Mouse (Mus musculus) embryonic fibroblast, embryonic 13.5 days (primary cell): ENCODE measurements at regions not wholly inside any gene's neighbourhood (a gene's known extent, or its start where the extent isn't known, plus 50 kb on each side); places are given as distances from the start of the nearest gene placed in this dataset.

Experiments used
- H3K27ac ChIP-seq: 2 replicates; pipeline ENCODE4 v1.5.1; 2012; ENCODE audit warnings: low read length, control low read depth, inconsistent platforms; ENCODE audit not compliant: insufficient read depth
- H3K4me1 ChIP-seq: 2 replicates; pipeline ENCODE4 v1.6.1; 2011; ENCODE audit warnings: low read length; ENCODE audit not compliant: control insufficient read depth, insufficient read depth
- H3K4me3 ChIP-seq: 2 replicates; pipeline ENCODE4 v1.5.1; 2011; ENCODE audit warnings: mild to moderate bottlenecking, control low read depth, low read length; ENCODE audit not compliant: insufficient read depth
- CTCF ChIP-seq: IDR thresholded peaks from 2 replicates; pipeline ENCODE4 v1.5.1; 2011; ENCODE audit warnings: mild to moderate bottlenecking, control low read depth, low read length, moderate library complexity, borderline replicate concordance; ENCODE audit not compliant: insufficient read depth
- POLR2A ChIP-seq: IDR thresholded peaks from 2 replicates; pipeline ENCODE4 v1.6.1; 2011; ENCODE audit warnings: low read depth, mild to moderate bottlenecking, control low read depth, low read length, moderate library complexity

DNA sequence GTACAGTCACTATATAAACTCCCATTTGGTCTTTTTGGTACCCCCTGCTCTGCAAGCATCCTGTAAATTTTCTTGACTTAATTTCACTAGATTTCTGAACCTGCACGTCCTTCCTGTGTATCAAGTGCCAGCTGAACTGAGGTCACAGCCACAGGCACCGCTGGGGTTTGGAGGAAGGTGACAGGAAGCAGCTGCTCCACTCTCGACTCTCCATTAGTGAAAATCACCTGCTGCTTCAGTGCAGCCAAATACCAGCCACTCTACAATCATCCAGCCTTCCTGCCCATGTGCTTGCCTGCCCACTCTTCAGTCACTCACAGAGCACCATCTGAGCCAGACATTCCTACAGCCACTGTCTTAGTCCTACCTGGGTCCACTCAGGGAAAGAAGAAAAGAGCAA is 364.3 kb upstream of the 2610301B20Rik start:
- no peak for TF ChIP-seq CTCF
- TF ChIP-seq POLR2A, result no peak
- H3K4me3 ChIP-seq, result no peak overlapping the region
- H3K27ac ChIP-seq, result no peak overlapping the region
- no peaks in the 10 kb centered on the region for H3K4me1 ChIP-seq

DNA sequence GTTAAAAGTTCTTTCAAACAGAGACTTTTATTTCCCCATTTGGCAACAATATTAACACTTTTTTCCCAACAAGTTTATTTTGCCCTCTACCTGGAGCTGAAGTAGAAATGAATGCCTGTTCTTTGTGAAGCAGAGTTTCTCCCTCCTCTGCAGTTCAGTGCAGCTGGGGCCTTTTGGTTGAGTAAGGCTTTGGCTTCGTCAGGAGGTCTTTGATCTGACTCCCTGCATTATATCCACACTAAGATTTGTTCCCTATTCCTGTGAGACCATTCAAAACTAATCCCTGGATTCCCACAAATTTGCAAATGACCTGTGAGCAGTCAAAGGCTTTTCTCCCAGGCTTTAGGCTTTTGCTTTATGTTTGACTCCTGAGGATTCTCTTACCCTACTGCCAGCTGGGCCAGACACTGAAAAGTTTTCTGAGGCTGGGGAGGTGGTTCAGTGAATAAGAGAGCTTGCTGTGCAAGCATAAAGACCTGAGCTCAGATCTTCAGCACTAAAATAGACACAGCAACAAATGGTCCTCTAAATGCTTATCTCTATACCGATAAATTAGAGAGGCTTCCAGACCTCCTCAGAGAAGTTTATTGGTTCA is 323.5 kb upstream of the 2610301B20Rik start:
- Histone ChIP-seq H3K4me1 (no peaks in the 10 kb centered on the region), H3K4me3 (no peak overlapping the region), H3K27ac (no peak overlapping the region)
- no peak for TF ChIP-seq POLR2A
- TF ChIP-seq CTCF, result no peak

DNA sequence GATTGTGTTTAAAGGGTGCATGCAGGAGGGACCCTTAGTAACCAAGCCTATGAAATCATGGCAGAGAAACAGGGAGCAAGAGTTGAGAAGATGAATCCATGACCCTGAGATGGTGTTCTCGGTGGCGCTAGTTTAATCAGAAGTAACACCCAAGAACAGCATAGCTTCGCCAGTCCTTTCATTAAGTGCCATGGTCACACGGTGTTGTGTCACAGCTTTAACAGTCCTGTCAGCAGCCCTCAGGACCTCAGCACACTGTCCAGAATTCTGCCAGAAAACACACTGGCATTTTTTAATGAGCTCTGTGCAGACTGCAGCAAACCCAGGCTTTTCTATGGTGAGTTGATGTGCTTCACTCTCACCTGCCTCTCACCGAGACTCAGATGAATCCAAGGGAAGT is 320.6 kb upstream of the 2610301B20Rik start:
- Histone ChIP-seq H3K4me3 (no peak overlapping the region), H3K4me1 (no peaks in the 10 kb centered on the region), H3K27ac (no peak overlapping the region)
- TF ChIP-seq CTCF (no peak), POLR2A (no peak)

GRCm38 (mm10) chr4:10560078-10560477 is 314.2 kb upstream of the 2610301B20Rik start:
- no peaks in the 10 kb centered on the region for H3K4me1 ChIP-seq
- H3K4me3 ChIP-seq, result no peak overlapping the region
- TF ChIP-seq CTCF (no peak), POLR2A (no peak)
- no peak overlapping the region for H3K27ac ChIP-seq

DNA sequence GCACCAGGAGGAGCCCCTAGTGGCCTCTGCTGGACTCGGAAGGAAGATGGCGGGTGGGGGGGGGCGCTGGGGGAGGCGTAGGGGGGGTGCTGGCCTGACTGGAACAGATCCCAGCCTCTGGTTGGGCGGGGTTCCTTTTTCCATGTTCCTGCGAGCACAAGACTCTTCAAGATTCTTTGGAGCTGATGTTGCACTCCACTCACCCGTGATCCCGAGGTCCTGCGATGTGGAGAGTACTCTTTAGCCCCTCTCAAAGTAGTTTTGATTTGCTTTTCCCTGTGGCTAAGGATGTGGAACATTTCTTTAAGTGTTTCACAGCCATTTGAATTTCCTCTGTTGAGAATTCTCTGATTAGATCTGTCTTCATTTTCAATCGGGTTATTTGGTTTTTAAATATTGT is 269.8 kb upstream of the 2610301B20Rik start:
- no peak for TF ChIP-seq POLR2A
- TF ChIP-seq CTCF, result no peak
- Histone ChIP-seq H3K4me3 (no peak overlapping the region), H3K4me1 (no peaks in the 10 kb centered on the region), H3K27ac (no peak overlapping the region)

GRCm38 (mm10) chr4:10607855-10608576 is 266.3 kb upstream of the 2610301B20Rik start:
- Histone ChIP-seq H3K27ac (no peak overlapping the region), H3K4me3 (no peak overlapping the region), H3K4me1 (no peaks in the 10 kb centered on the region)
- TF ChIP-seq CTCF (no peak), POLR2A (no peak)

DNA sequence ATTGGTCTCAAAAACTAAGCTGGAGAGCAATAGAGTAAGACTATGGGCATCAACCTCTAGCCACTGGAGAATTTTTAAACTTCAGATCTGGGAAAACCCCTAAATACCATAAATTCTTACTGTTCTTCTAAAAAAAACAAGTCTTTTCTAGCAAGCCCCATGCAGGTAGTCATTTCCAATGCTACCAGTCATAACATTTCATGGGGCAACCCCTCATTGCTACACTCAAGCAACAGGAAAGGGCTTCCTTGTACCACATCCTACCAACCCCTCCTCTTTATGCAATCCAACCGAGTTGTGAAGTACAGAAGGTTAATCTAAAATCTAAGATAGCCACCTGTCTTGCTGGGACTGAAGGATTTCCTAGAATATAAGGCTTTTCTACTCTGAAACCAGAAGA is 263.5 kb upstream of the 2610301B20Rik start:
- Histone ChIP-seq H3K4me3 (no peak overlapping the region), H3K27ac (no peak overlapping the region), H3K4me1 (no peaks in the 10 kb centered on the region)
- TF ChIP-seq CTCF (no peak), POLR2A (no peak)
